Mouse (Mus musculus) forebrain, embryonic 15.5 days (tissue): Measurements from ENCODE around the gene Slamf7. TPM values are rescaled to one million over a fixed set of nuclear protein-coding genes. Genes with fewer than 3 reads are reported as not detected.

Experiments used
- ATAC-seq: fragments of 200-750 bp; cut with Nextera tagmentation; replicated peaks from 2 replicates; pipeline ENCODE4 v1.8.0; 2017; ENCODE audit warnings: mild to moderate bottlenecking, moderate TSS enrichment, moderate library complexity
- H3K27ac ChIP-seq: fragments of 300-500 bp; sonication (generic); replicated peaks from 2 replicates; pipeline ENCODE4 v1.5.1; 2015; ENCODE audit warnings: mild to moderate bottlenecking, inconsistent platforms
- H3K27me3 ChIP-seq: fragments of 300-500 bp; sonication (generic); 2 replicates; pipeline ENCODE4 v1.6.1; 2015; ENCODE audit warnings: inconsistent platforms
- H3K36me3 ChIP-seq: fragments of 300-500 bp; sonication (generic); 2 replicates; pipeline ENCODE4 v1.6.1; 2015; ENCODE audit warnings: mild to moderate bottlenecking, inconsistent platforms
- H3K4me1 ChIP-seq: fragments of 300-500 bp; sonication (generic); 2 replicates; pipeline ENCODE4 v1.6.1; 2015; ENCODE audit warnings: inconsistent platforms
- H3K4me2 ChIP-seq: fragments of 300-500 bp; sonication (generic); replicated peaks from 2 replicates; pipeline ENCODE4 v1.6.1; 2015; ENCODE audit warnings: mild to moderate bottlenecking, inconsistent platforms
- H3K4me3 ChIP-seq: fragments of 300-500 bp; sonication (generic); 2 replicates; pipeline ENCODE4 v1.5.1; 2015; ENCODE audit warnings: mild to moderate bottlenecking, inconsistent platforms
- H3K9ac ChIP-seq: fragments of 300-500 bp; sonication (generic); replicated peaks from 2 replicates; pipeline ENCODE4 v1.6.1; 2015; ENCODE audit warnings: mild to moderate bottlenecking, inconsistent platforms
- H3K9me3 ChIP-seq: fragments of 300-500 bp; sonication (generic); 2 replicates; pipeline ENCODE4 v1.6.1; 2016; ENCODE audit warnings: inconsistent platforms
- WGBS: fragments of 180-500 bp; shearing (Covaris S2); methylation state at CpG from one replicate; pipeline ENCODE4 v1.1.7; 2015; ENCODE audit warnings: mixed read lengths; 5-methylcytosine and 5-hydroxymethylcytosine counted together
- polyA plus RNA-seq: library from polyadenylated mRNA; unstranded; fragments of >200 nt; fragmentation: Nextera tagmentation; extraction: Ambion mirVana; gene quantifications from 2 replicates; pipeline ENCODE4 v1.2.1, GENCODE M21; 2015

Gene Slamf7
- polyA plus RNA-seq, 1 experiment from 2014 or later: not detected

DNA sequence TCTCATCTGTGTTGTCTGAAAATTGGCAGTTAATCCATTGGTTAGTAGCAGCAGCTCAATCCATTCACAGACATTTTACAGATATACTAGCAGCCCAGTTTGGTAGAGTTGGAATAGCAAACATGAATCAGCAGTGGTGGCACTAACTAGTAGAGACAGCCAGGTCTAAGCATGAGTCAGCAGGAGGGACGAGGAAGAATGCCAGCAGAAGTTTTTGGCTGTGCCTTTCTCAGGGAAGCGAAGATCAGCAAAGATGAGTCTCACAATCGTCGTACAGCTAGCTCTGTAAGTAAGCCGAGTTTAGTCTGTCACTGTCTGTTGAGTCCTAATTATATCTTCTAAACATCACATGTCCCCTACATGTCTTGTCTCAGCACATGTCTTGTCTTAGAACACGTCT lies 13.5 kb upstream of the Slamf7 start:
- no peak for ATAC-seq
- no peaks in the 10 kb centered on the region for H3K27me3 ChIP-seq
- 91% methylated on average over 6 of the region's 6 CpGs for WGBS

DNA sequence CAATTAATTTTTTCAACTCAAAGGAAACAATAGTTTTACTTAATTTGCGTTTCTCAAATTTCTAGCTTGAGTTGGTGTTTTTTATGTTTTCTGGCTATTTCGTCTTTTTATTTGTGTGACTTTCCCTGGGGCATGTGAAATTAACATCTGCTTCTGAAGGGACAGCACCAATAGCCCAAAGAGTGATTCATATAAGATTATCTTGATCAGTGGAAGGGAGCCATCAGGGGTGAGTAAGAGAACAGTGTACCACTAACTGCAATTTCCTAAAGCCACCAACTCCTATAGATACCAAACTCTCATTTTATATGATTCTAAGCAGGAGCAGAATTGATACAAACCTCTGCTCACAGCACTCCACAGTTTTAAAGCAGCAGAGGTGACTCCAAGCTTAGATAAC lies 10.9 kb upstream of the Slamf7 start:
- Histone ChIP-seq H3K9ac (no peak overlapping the region), H3K4me3 (no peak overlapping the region), H3K4me1 (no peaks in the 10 kb centered on the region), H3K36me3 (no peaks in the 10 kb centered on the region), H3K27me3 (no peaks in the 10 kb centered on the region), H3K4me2 (no peak overlapping the region), H3K9me3 (no peaks in the 10 kb centered on the region), H3K27ac (no peak overlapping the region)
- 87% methylated on average over 2 of the region's 2 CpGs for WGBS
- no peak for ATAC-seq

More for the DNA sequence above, 13.5 kb upstream of the Slamf7 start:
- Histone ChIP-seq H3K4me2 (no peak overlapping the region), H3K4me3 (no peak overlapping the region), H3K9me3 (no peaks in the 10 kb centered on the region), H3K27ac (no peak overlapping the region), H3K9ac (no peak overlapping the region), H3K36me3 (no peaks in the 10 kb centered on the region), H3K4me1 (no peaks in the 10 kb centered on the region)

- no peaks in the 10 kb centered on the region for H3K27me3 ChIP-seq
- no peaks in the 10 kb centered on the region for H3K36me3 ChIP-seq
- no peak overlapping the region for H3K9ac ChIP-seq
- H3K4me1 ChIP-seq: no peaks in the 10 kb centered on the region
- H3K27ac ChIP-seq: no peak overlapping the region
- no peaks in the 10 kb centered on the region for H3K9me3 ChIP-seq
- ATAC-seq: no peak
- H3K4me2 ChIP-seq: no peak overlapping the region
- H3K4me3 ChIP-seq: no peak overlapping the region
- 74% methylated on average over 2 of the region's 2 CpGs for WGBS
Observed at GRCm38 (mm10) chr1:171661482-171661881, 8.6 kb upstream of the Slamf7 start.

DNA sequence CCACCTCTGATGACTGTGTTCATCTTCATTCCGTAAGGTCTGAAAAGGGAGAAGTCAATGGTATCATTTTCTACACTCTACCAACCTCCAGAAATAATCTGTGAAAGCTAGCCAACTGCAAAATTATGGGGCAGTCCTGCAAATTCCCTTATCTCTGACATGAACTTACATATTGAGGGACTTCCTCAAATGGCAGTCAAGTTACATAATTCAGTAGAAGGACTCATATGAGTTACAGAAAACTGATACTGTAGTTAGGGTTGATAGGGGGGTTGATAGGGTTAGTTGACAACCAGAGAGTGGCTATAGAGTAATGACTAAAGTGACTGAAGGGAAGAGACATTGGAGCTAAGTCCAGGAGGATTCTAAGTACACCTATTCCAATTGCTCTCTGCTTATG lies 7.6 kb upstream of the Slamf7 start:
- Histone ChIP-seq H3K27me3 (no peaks in the 10 kb centered on the region), H3K9me3 (no peaks in the 10 kb centered on the region), H3K4me3 (no peak overlapping the region), H3K4me1 (no peaks in the 10 kb centered on the region), H3K27ac (no peak overlapping the region), H3K9ac (no peak overlapping the region), H3K36me3 (no peaks in the 10 kb centered on the region), H3K4me2 (no peak overlapping the region)
- WGBS: 83% methylated on average over 1 of the region's 1 CpGs
- no peak for ATAC-seq

GRCm38 (mm10) chr1:171658561-171658991 lies 5.7 kb upstream of the Slamf7 start:
- Histone ChIP-seq H3K9me3 (no peaks in the 10 kb centered on the region), H3K9ac (no peak overlapping the region), H3K36me3 (no peaks in the 10 kb centered on the region), H3K4me2 (no peak overlapping the region), H3K27me3 (no peaks in the 10 kb centered on the region), H3K27ac (no peak overlapping the region), H3K4me1 (no peaks in the 10 kb centered on the region), H3K4me3 (no peak overlapping the region)
- no peak for ATAC-seq
- WGBS: 84% methylated on average over 5 of the region's 5 CpGs

DNA sequence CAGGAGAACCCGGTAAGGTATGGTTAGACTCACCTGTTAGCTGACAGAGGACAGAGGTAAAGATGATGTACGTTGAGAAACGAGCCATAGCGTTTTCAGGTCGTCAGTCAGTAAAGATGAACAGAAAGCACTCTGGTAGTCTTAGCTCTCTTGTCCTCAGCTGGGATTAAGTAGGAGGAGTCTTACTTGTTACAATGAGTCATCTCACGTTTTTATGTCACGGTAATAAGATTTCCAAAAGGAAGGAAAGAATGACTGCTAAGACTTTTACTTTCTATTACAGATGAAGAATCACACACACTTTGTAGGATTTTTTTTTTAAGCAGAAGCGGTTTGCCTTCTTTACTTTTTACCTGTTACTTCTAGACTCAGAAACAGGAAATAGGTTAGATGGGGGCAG lies 4.0 kb downstream of the Slamf7 start:
- Histone ChIP-seq H3K9me3 (no peaks in the 10 kb centered on the region), H3K4me1 (no peaks in the 10 kb centered on the region), H3K27me3 (no peaks in the 10 kb centered on the region), H3K9ac (no peak overlapping the region), H3K27ac (no peak overlapping the region), H3K4me2 (no peak overlapping the region), H3K36me3 (no peaks in the 10 kb centered on the region), H3K4me3 (no peak overlapping the region)
- WGBS: 79% methylated on average over 8 of the region's 8 CpGs
- no peak for ATAC-seq

- H3K27me3 ChIP-seq: no peaks in the 10 kb centered on the region
- H3K4me3 ChIP-seq: no peak overlapping the region
- no peak overlapping the region for H3K4me2 ChIP-seq
- H3K9me3 ChIP-seq: no peaks in the 10 kb centered on the region
- WGBS: 87% methylated on average over 5 of the region's 5 CpGs
- no peaks in the 10 kb centered on the region for H3K36me3 ChIP-seq
- H3K9ac ChIP-seq: no peak overlapping the region
- H3K4me1 ChIP-seq: no peaks in the 10 kb centered on the region
- ATAC-seq: no peak
- no peak overlapping the region for H3K27ac ChIP-seq
Observed at GRCm38 (mm10) chr1:171647716-171648115, 5.1 kb downstream of the Slamf7 start.

DNA sequence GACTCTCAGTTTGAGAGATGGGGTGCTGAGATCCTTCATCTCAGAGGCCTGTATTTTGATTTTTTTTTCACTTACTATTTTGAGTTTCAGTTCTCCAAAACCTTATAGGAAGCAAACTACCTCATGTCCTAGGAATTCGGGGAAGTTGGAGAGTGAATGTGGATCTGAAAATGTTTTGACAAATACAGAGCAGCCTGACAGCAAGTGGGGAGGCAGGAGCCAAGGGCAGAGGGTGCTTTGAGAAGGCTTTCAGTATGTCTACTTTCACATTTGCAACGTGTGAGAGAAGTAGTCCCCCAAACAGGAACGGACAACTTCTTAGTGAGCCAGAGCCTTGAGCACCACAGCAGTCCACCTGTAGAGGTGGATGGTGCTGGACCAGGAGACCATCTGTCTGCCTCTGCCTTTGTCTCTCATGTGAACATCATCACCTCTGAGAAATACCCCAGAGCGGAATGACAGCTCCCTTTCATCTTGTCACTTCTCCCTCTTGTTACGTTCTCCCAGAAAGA lies 6.3 kb downstream of the Slamf7 start:
- H3K27ac ChIP-seq: no peak overlapping the region
- no peaks in the 10 kb centered on the region for H3K36me3 ChIP-seq
- H3K4me2 ChIP-seq: no peak overlapping the region
- H3K4me1 ChIP-seq: no peaks in the 10 kb centered on the region
- H3K9me3 ChIP-seq: no peaks in the 10 kb centered on the region
- no peak overlapping the region for H3K9ac ChIP-seq
- no peak for ATAC-seq
- H3K4me3 ChIP-seq: no peak overlapping the region
- WGBS: 83% methylated on average over 5 of the region's 5 CpGs
- H3K27me3 ChIP-seq: no peaks in the 10 kb centered on the region

GRCm38 (mm10) chr1:171643612-171644011 lies 9.2 kb downstream of the Slamf7 start:
- Histone ChIP-seq H3K9me3 (no peaks in the 10 kb centered on the region), H3K27ac (no peak overlapping the region), H3K9ac (no peak overlapping the region), H3K27me3 (no peaks in the 10 kb centered on the region), H3K4me1 (no peaks in the 10 kb centered on the region), H3K4me2 (no peak overlapping the region), H3K4me3 (no peak overlapping the region), H3K36me3 (no peaks in the 10 kb centered on the region)
- ATAC-seq: no peak
- WGBS: 83% methylated on average over 7 of the region's 7 CpGs

GRCm38 (mm10) chr1:171640796-171641195 lies 12.0 kb downstream of the Slamf7 start:
- no peak overlapping the region for H3K4me2 ChIP-seq
- WGBS: 95% methylated on average over 6 of the region's 6 CpGs

DNA sequence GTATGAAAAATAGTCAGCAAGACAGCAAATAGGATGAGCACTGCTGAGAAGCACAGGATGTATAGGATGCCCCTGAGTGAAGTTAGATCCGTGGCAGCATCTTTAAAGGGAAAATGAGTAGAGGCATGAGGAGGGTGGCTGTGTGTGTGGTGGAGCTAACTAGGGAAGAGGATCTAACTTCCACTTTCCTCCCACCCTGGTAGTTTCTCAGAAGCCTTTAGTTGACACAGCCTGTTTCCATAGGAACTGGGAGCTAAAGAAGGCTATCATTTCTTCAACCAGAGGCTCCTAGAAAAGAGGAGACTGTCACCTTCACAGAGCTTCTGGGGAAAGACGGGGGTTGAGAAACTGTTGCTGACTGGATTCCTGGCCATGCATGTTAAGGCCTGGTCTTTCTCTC lies 14.1 kb downstream of the Slamf7 start:
- no peaks in the 10 kb centered on the region for H3K9me3 ChIP-seq

More at GRCm38 (mm10) chr1:171640796-171641195, 12.0 kb downstream of the Slamf7 start:
- H3K4me3 ChIP-seq: no peak overlapping the region
- no peaks in the 10 kb centered on the region for H3K36me3 ChIP-seq
- H3K9ac ChIP-seq: no peak overlapping the region
- H3K9me3 ChIP-seq: no peaks in the 10 kb centered on the region
- no peak for ATAC-seq
- H3K27ac ChIP-seq: no peak overlapping the region
- H3K27me3 ChIP-seq: no peaks in the 10 kb centered on the region
- no peaks in the 10 kb centered on the region for H3K4me1 ChIP-seq

GRCm38 (mm10) chr1:171637101-171637500 lies 15.7 kb downstream of the Slamf7 start:
- no peaks in the 10 kb centered on the region for H3K36me3 ChIP-seq
- 89% methylated on average over 8 of the region's 8 CpGs for WGBS
- H3K9me3 ChIP-seq: no peaks in the 10 kb centered on the region
- no peak overlapping the region for H3K4me2 ChIP-seq
- H3K4me1 ChIP-seq: no peaks in the 10 kb centered on the region
- no peak overlapping the region for H3K9ac ChIP-seq
- H3K27ac ChIP-seq: no peak overlapping the region
- H3K4me3 ChIP-seq: no peak overlapping the region
- ATAC-seq: no peak
- H3K27me3 ChIP-seq: no peaks in the 10 kb centered on the region

More for the DNA sequence above, 14.1 kb downstream of the Slamf7 start:
- 78% methylated on average over 2 of the region's 2 CpGs for WGBS
- ATAC-seq: no peak
- Histone ChIP-seq H3K9ac (no peak overlapping the region), H3K4me3 (no peak overlapping the region), H3K27ac (no peak overlapping the region), H3K27me3 (no peaks in the 10 kb centered on the region), H3K4me1 (no peaks in the 10 kb centered on the region), H3K36me3 (no peaks in the 10 kb centered on the region), H3K4me2 (no peak overlapping the region)

- Histone ChIP-seq H3K27ac (no peak overlapping the region), H3K4me2 (no peak overlapping the region), H3K27me3 (no peaks in the 10 kb centered on the region), H3K4me3 (no peak overlapping the region), H3K4me1 (no peaks in the 10 kb centered on the region), H3K9me3 (no peaks in the 10 kb centered on the region), H3K36me3 (no peaks in the 10 kb centered on the region), H3K9ac (no peak overlapping the region)
- 66% methylated on average over 6 of the region's 6 CpGs for WGBS
- no peak for ATAC-seq
Observed at GRCm38 (mm10) chr1:171635696-171636095, 17.1 kb downstream of the Slamf7 start.
